ENCODE assay signal across 16 mouse cellular contexts in genomic region chr6:91690222-91690621, GRCm38 (mm10). TPM values are rescaled to one million over a fixed set of nuclear protein-coding genes. Genes with fewer than 3 reads are reported as not detected.
DNase-seq lines count a peak whose midpoint lies in the region; ATAC-seq and TF ChIP-seq lines count a peak whose summit lies in the region.
"Had no signal": no experiment of that assay in that cellular context is flagged by ENCODE, and none has a peak within 500 bp of the region (broad histone marks: within the 10 kb centered on the region; RNA-seq: fewer than 3 reads in every experiment).

No protein-coding gene starts in this region.

- H3K4me1 ChIP-seq in ES-Bruce4 (ENCODE audit: control insufficient read depth, insufficient read depth, low read length): peaks cover 18% of the 10 kb centered on the region
- peaks cover 23% of the 10 kb centered on the region for H3K4me1 ChIP-seq in cortical plate, adult 2 months (ENCODE audit: control insufficient read depth, insufficient read depth, low read length)
- peaks cover 50% of the 10 kb centered on the region for H3K4me1 ChIP-seq in small intestine, adult 2 months (ENCODE audit: control insufficient read depth, insufficient read depth, insufficient read length, low read length)
- peaks cover 73% of the 10 kb centered on the region for H3K4me1 ChIP-seq in midbrain, embryonic 13.5 days (replicated peaks)

- TF ChIP-seq EP300 in ES-Bruce4 (IDR thresholded peaks at IDR 0.05; ENCODE audit: insufficient read depth, low read depth, low read length): no peak

- no peaks in the 10 kb centered on the region for H3K9me3 ChIP-seq in ES-Bruce4 (replicated peaks; ENCODE audit: control insufficient read depth, insufficient read depth, low read length, poor library complexity, severe bottlenecking)
- H3K9me3 ChIP-seq in midbrain, embryonic 13.5 days: no peaks in the 10 kb centered on the region
- H3K9me3 ChIP-seq: forebrain, embryonic 15.5 days; hindbrain, embryonic 13.5 days; limb, embryonic 12.5 days; midbrain, embryonic 10.5 days; neural tube, embryonic 15.5 days had no signal

- H3K27ac ChIP-seq in layer of hippocampus, adult 2 months: peak overlapping the region; percentile 49
- peak overlapping the region; percentile 57 for H3K27ac ChIP-seq in ES-Bruce4 (ENCODE audit: insufficient read depth, low read length)
- H3K27ac ChIP-seq in cortical plate, adult 2 months (ENCODE audit: insufficient read depth, low read length): 0 out of 2 replicates have a peak overlapping the region, but pooled peaks have one; percentile 9
- H3K27ac ChIP-seq in small intestine, adult 2 months (ENCODE audit: insufficient read depth, low read depth, low read length): peak overlapping the region; percentile 94
- H3K27ac ChIP-seq in midbrain, embryonic 13.5 days: no peak overlapping the region
- H3K27ac ChIP-seq: forebrain, embryonic 15.5 days; hindbrain, embryonic 13.5 days; limb, embryonic 12.5 days; midbrain, embryonic 10.5 days; neural tube, embryonic 15.5 days had no signal

- peaks cover 9% of the 10 kb centered on the region; the same call in 1 of the 2 replicates for H3K36me3 ChIP-seq in ES-Bruce4 (ENCODE audit: control insufficient read depth, insufficient read depth, low read length, poor library complexity, severe bottlenecking)
- peaks cover 31% of the 10 kb centered on the region for H3K36me3 ChIP-seq in small intestine, adult 2 months (ENCODE audit: control insufficient read depth, insufficient read depth, low read length)
- H3K36me3 ChIP-seq in midbrain, embryonic 13.5 days: peaks cover 24% of the 10 kb centered on the region

- H3K9ac ChIP-seq in ES-Bruce4 (ENCODE audit: low read depth, poor library complexity, severe bottlenecking): no peak overlapping the region
- no peak overlapping the region for H3K9ac ChIP-seq in midbrain, embryonic 13.5 days (replicated peaks)
- H3K9ac ChIP-seq: forebrain, embryonic 15.5 days; hindbrain, embryonic 13.5 days; limb, embryonic 12.5 days; neural tube, embryonic 15.5 days had no signal

- no peak for TF ChIP-seq CTCF in layer of hippocampus, adult 2 months (conservative IDR thresholded peaks at IDR 0.05)
- no peak for TF ChIP-seq CTCF in ES-Bruce4 (IDR thresholded peaks at IDR 0.05; ENCODE audit: low read depth, low read length)
- no peak for TF ChIP-seq CTCF in cortical plate, adult 2 months (IDR thresholded peaks at IDR 0.05; ENCODE audit: extremely low read depth, insufficient read depth, low read length)
- no peak for TF ChIP-seq CTCF in small intestine, adult 2 months (IDR thresholded peaks at IDR 0.05; ENCODE audit: extremely low read depth, insufficient read length, insufficient replicate concordance, low read depth, low read length)

- no peak for TF ChIP-seq POLR2A in ES-Bruce4 (IDR thresholded peaks at IDR 0.05; ENCODE audit: insufficient read depth, low read length)
- TF ChIP-seq POLR2A in cortical plate, adult 2 months (IDR thresholded peaks at IDR 0.05; ENCODE audit: extremely low read depth, insufficient read depth, low read length): no peak
- peak; percentile 35; the same call in 1 of the 2 replicates for TF ChIP-seq POLR2A in small intestine, adult 2 months (IDR thresholded peaks at IDR 0.05; ENCODE audit: low read depth, low read length)

- no peak for ATAC-seq in midbrain, embryonic 13.5 days
- ATAC-seq: forebrain, embryonic 15.5 days had no signal

- H3K4me3 ChIP-seq in layer of hippocampus, adult 2 months: peak overlapping the region; percentile 20; the same call in 1 of the 2 replicates
- no peak overlapping the region for H3K4me3 ChIP-seq in ES-Bruce4 (ENCODE audit: low read depth, low read length)
- no peak overlapping the region for H3K4me3 ChIP-seq in cortical plate, adult 2 months (ENCODE audit: insufficient read depth, low read length)
- peak overlapping the region; percentile 21 for H3K4me3 ChIP-seq in small intestine, adult 2 months (ENCODE audit: low read depth, low read length)
- no peak overlapping the region for H3K4me3 ChIP-seq in midbrain, embryonic 13.5 days (replicated peaks)
- H3K4me3 ChIP-seq: forebrain, embryonic 15.5 days; hindbrain, embryonic 13.5 days; limb, embryonic 12.5 days; midbrain, embryonic 10.5 days; neural tube, embryonic 15.5 days had no signal

- no peak for DNase-seq in layer of hippocampus, adult 2 months (ENCODE audit: low spot score in 2 of 2)
- no peak for DNase-seq in layer of hippocampus, postnatal 10 days (ENCODE audit: low spot score in 2 of 2)
- no peak for DNase-seq in cerebellum, adult 11 months
- DNase-seq: cerebellum, postnatal 14 days; heart, adult 18-20 months; lung, adult 18-20 months; right cerebral cortex, postnatal 25 days had no signal

- H3K27me3 ChIP-seq in ES-Bruce4 (ENCODE audit: control insufficient read depth, insufficient read depth, low read length, poor library complexity, severe bottlenecking): no peaks in the 10 kb centered on the region
- H3K27me3 ChIP-seq in small intestine, adult 2 months (ENCODE audit: control insufficient read depth, insufficient read depth, low read length): no peaks in the 10 kb centered on the region
- H3K27me3 ChIP-seq in midbrain, embryonic 13.5 days: no peaks in the 10 kb centered on the region
- H3K27me3 ChIP-seq: forebrain, embryonic 15.5 days; hindbrain, embryonic 13.5 days; limb, embryonic 12.5 days; neural tube, embryonic 15.5 days had no signal

- 24% methylated on average over 7 of the region's 7 CpGs for WGBS in small intestine, adult 2 months
- WGBS in midbrain, embryonic 13.5 days: 70% methylated on average over 7 of the region's 7 CpGs

- no peak overlapping the region for H3K4me2 ChIP-seq in midbrain, embryonic 13.5 days (replicated peaks)
- H3K4me2 ChIP-seq: forebrain, embryonic 15.5 days; hindbrain, embryonic 13.5 days; limb, embryonic 12.5 days; neural tube, embryonic 15.5 days had no signal

RNA-seq across cellular contexts. Expression of gene Slc6a6, which starts 6.4 kb away (rescaled TPM):
- total RNA-seq in layer of hippocampus, adult 2 months (2021): 100 to 1,000 TPM; 136 to 138 TPM
- total RNA-seq in layer of hippocampus, postnatal 10 days (2021): 100 to 1,000 TPM; 177 to 193 TPM
- polyA plus RNA-seq in ES-Bruce4 (2011; ENCODE audit: insufficient read depth, insufficient read length, low read depth, missing spikeins): 109 and 114 TPM in 2 replicates
- polyA plus RNA-seq in cortical plate, adult 2 months (2012; rRNA removed): 94.9 and 105 TPM in 2 replicates
- polyA plus RNA-seq in small intestine, adult 2 months (2012; rRNA removed): 44.0 and 124 TPM in 2 replicates
- 84.4 and 89.8 TPM in 2 replicates for polyA plus RNA-seq in midbrain, embryonic 13.5 days (2015; fragmentation: Nextera tagmentation; extraction: Ambion mirVana)

Comparison
In these comparisons a context has a peak if more than half of its experiments do, and no peak if none do; other contexts are left out.
1. H3K4me3 ChIP-seq: peak in layer of hippocampus, adult 2 months (single experiment) and small intestine, adult 2 months (single experiment); none in ES-Bruce4 (single experiment), cortical plate, adult 2 months (single experiment) and midbrain, embryonic 13.5 days (single experiment).